Mouse (Mus musculus) limb, embryonic 11.5 days (tissue): ENCODE results near the gene Fbln5. TPM values are rescaled to one million over a fixed set of nuclear protein-coding genes. Genes with fewer than 3 reads are reported as not detected.

Experiments used
- ATAC-seq: fragments of 200-750 bp; cut with Nextera tagmentation; 2 replicates; pipeline ENCODE4 v1.8.0; 2017; ENCODE audit warnings: low read depth; ENCODE audit not compliant: insufficient number of reproducible peaks, low FRiP score, low TSS enrichment
- DNase-seq: peaks from one replicate; pipeline ENCODE4 v3.0.0-alpha.2; 2015; ENCODE audit warnings: low spot score
- H3K27ac ChIP-seq: fragments of 300-500 bp; sonication (generic); replicated peaks from 2 replicates; pipeline ENCODE4 v1.5.1; 2014; ENCODE audit warnings: low read depth, mild to moderate bottlenecking, low read length
- H3K27me3 ChIP-seq: fragments of 300-500 bp; sonication (generic); 2 replicates; pipeline ENCODE4 v1.6.1; 2014; ENCODE audit warnings: mild to moderate bottlenecking, low read length, mixed read lengths; ENCODE audit not compliant: control insufficient read depth, insufficient read depth
- H3K36me3 ChIP-seq: fragments of 300-500 bp; sonication (generic); 2 replicates; pipeline ENCODE4 v1.6.1; 2014; ENCODE audit warnings: mild to moderate bottlenecking, low read length, moderate library complexity, mixed read lengths; ENCODE audit not compliant: control insufficient read depth, insufficient read depth
- H3K4me1 ChIP-seq: fragments of 300-500 bp; sonication (generic); 2 replicates; pipeline ENCODE4 v1.6.1; 2014; ENCODE audit warnings: low read length, mixed read lengths; ENCODE audit not compliant: control insufficient read depth, insufficient read depth
- H3K4me2 ChIP-seq: fragments of 300-500 bp; sonication (generic); 2 replicates; pipeline ENCODE4 v1.6.1; 2014; ENCODE audit warnings: low read depth, mild to moderate bottlenecking, moderate library complexity; ENCODE audit not compliant: severe bottlenecking
- H3K4me3 ChIP-seq: fragments of 300-500 bp; sonication (generic); 2 replicates; pipeline ENCODE4 v1.5.1; 2014; ENCODE audit warnings: low read depth, low read length
- H3K9ac ChIP-seq: fragments of 300-500 bp; sonication (generic); 2 replicates; pipeline ENCODE4 v1.6.1; 2014; ENCODE audit warnings: mild to moderate bottlenecking, low read length
- H3K9me3 ChIP-seq: fragments of 300-500 bp; sonication (generic); 2 replicates; pipeline ENCODE4 v1.6.1; 2016; ENCODE audit warnings: low read length; ENCODE audit not compliant: control insufficient read depth
- WGBS: fragments of 180-500 bp; shearing (Covaris S2); extraction: QIAGEN DNeasy Blood & Tissue Kit; methylation state at CpG from one replicate; pipeline ENCODE4 v1.1.7; 2014; 5-methylcytosine and 5-hydroxymethylcytosine counted together
- polyA plus RNA-seq: library from polyadenylated mRNA; unstranded; fragments of >200 nt; fragmentation: Nextera tagmentation; extraction: Ambion mirVana; gene quantifications from 2 replicates; pipeline ENCODE4 v1.2.1, GENCODE M21; 2014

Gene Fbln5
- polyA plus RNA-seq, 1 experiment from 2014 or later: 15.9 TPM

DNA sequence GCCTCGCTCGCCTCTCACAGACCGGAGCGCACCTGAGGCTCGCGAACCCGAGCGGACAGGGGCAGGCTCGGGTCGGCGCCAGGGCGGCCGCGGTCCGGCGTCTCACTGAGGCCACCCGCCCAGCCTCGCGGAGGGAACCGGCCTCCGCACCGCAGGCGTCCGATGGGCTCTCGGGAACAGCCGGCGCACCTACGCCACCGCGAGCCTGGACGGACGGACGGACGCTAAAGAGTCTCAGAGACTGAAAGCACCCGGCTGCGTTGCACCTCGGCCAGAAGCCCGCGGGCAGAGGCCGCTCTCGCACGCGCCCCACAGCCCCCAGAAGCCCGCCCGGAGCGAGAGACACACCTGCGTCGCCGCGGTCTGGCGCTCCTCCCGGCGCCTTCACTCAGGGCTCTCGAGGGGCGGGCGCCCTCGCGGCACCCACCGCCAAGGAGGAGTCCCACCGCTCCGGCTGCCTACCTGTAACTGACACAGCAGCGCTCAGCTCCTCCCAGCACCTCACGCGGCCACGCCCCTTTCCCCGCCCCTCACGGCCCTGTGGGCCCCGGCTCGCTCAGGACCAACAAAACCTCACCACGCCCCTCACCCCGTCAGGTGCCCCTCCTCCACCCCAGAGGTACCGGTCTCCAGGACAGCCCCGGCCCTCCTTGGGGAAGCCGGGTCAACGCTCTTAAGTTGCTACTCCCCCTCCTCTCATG lies 100.7 kb downstream of the Fbln5 start, which contains the start of gene Tc2n:
Tc2n (minus strand) TSS at position 470 of the 701 bp plus-strand sequence.
- peak; percentile 98 for ATAC-seq
- WGBS: under 1% methylated on average over 63 of the region's 75 CpGs
- H3K27ac ChIP-seq: no peak within 1 kb of the TSS

DNA sequence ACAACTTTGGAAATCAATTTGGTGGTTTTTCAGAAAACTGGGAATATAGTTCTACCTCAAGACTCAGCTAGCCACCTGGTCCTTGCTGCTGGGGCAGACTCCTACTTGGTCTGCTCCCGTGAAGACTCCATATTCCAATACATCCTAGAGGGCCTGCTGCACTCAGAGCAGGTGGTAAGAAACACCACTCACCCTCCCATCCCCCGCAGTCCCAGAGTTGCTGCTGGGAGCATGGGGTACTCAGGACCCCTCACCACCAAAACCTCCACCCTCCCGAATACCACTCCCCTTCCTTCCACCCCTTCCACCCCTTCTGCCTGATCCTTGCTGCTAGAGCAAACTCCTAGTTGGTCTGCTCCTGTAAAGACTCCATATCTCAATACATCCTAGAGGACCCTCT lies 119.7 kb downstream of the Fbln5 start:
- Histone ChIP-seq H3K36me3 (no peaks in the 10 kb centered on the region), H3K27me3 (no peaks in the 10 kb centered on the region), H3K9me3 (no peaks in the 10 kb centered on the region), H3K4me1 (no peaks in the 10 kb centered on the region), H3K9ac (no peak overlapping the region), H3K27ac (no peak overlapping the region), H3K4me2 (no peak overlapping the region), H3K4me3 (no peak overlapping the region)
- WGBS: 92% methylated on average over 3 of the region's 3 CpGs
- DNase-seq (no peak), ATAC-seq (no peak)

More for the DNA sequence above, 100.7 kb downstream of the Fbln5 start, which contains the start of gene Tc2n:
- H3K9ac ChIP-seq: peak within 1 kb of the TSS; percentile 22; the same call in 1 of the 2 replicates
- H3K4me1 ChIP-seq: no peaks in the 10 kb centered on the region
- no peaks in the 10 kb centered on the region for H3K9me3 ChIP-seq
- H3K27me3 ChIP-seq: peaks cover 6% of the 10 kb centered on the region; the same call in 1 of the 2 replicates
- H3K4me3 ChIP-seq: peak within 1 kb of the TSS; percentile 62
- no peaks in the 10 kb centered on the region for H3K36me3 ChIP-seq
- DNase-seq: peak; percentile 90
- H3K4me2 ChIP-seq: peak within 1 kb of the TSS; percentile 96

Other genes with a start within 250 kb of the Fbln5 start
- gene Tc2n, start 100.5 kb downstream of the Fbln5 start, polyA plus RNA-seq: 0.13 and 0.28 TPM in 2 replicates
- 13.8 and 14.2 TPM in 2 replicates for gene Trip11, start 94.2 kb upstream of the Fbln5 start, polyA plus RNA-seq
- gene Atxn3, start 139.2 kb upstream of the Fbln5 start, polyA plus RNA-seq: 10.4 and 12.3 TPM in 2 replicates
- 39.2 and 41.8 TPM in 2 replicates for gene Cpsf2, start 156.9 kb upstream of the Fbln5 start, polyA plus RNA-seq